Mouse (Mus musculus) CD4-positive helper T cell, adult 2 months (primary cell): Measurements from ENCODE around the gene Glis3.

Source experiments
- DNase-seq: peaks from one replicate; pipeline ENCODE4 v3.0.0-alpha.2; 2012; ENCODE audit warnings: low read depth, missing footprints, low spot score

Gene Glis3

GRCm38 (mm10) chr19:28258907-28259675 is 420.8 kb downstream of the Glis3 start:
- DNase-seq: no peak

- DNase-seq: no peak
Measured at GRCm38 (mm10) chr19:28258480-28258879, 421.4 kb downstream of the Glis3 start.

- DNase-seq: no peak
Measured at GRCm38 (mm10) chr19:28247345-28247744, 432.5 kb downstream of the Glis3 start.

DNA sequence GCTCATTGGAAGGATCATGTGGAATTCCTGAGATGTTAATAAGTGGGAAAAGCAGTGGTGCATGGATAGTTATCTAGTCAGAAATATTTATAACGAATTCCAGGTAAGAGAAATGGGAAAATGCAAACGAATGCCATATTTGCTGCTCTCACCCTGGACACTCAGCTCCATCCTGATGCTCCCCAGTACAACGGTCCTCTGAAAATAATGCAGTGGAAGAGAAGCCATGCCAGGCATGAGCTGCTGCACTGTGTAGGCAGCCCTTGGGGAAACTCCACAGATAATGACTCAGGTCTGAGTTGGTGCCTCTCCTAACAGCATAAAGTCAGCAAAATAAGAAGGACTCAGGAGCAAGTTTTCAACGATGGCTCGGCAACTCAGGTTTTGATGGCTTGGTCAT is 433.7 kb downstream of the Glis3 start:
- DNase-seq: no peak

- DNase-seq: no peak
Measured at GRCm38 (mm10) chr19:28238073-28238472, 441.8 kb downstream of the Glis3 start.

DNA sequence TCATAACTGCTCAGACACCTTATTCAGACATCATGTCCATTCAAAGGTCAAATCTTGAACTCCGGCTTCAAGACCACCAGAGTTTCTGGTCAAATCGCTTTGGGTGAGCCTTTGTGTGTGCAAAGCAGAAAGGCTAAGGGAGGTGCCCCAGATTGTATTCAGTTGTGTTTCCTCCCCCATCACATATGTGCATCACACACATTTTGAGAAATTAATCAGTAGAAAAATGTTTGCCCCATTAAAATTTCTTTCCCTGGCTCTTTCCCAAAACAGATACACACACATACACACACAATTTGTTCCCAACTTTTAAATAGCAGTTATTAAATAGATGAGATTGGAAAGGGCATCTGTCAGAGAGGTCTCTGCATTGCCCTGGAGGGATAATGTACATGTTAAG is 442.3 kb downstream of the Glis3 start:
- no peak for DNase-seq

GRCm38 (mm10) chr19:28235571-28235970 is 444.3 kb downstream of the Glis3 start:
- DNase-seq: no peak

- DNase-seq: no peak
Measured at GRCm38 (mm10) chr19:28235096-28235495, 444.8 kb downstream of the Glis3 start.

GRCm38 (mm10) chr19:28234676-28235075 is 445.2 kb downstream of the Glis3 start:
- DNase-seq: no peak

GRCm38 (mm10) chr19:28231511-28231910 is 448.4 kb downstream of the Glis3 start:
- DNase-seq: no peak

DNA sequence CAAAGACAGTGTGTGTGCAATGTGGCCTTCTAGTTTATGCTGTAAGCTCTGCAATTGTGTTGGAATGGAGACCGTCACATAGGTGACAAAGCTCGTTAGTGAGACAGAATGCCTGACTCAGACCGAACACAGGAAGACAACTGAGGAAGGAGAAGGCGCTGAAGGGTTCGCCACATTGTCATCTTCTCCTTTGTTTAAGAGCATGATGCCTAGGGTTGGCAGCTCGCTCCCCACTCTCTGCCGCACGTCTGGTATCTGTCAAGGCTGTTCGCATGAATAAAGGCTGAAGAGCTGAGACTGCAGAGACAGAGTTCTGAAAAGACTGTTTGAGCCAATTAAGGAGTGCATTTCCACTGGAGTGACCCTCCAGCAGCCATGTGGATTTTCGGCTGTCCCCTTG is 452.4 kb downstream of the Glis3 start:
- DNase-seq: no peak

- no peak for DNase-seq
Measured at GRCm38 (mm10) chr19:28225651-28226050, 454.2 kb downstream of the Glis3 start.

DNA sequence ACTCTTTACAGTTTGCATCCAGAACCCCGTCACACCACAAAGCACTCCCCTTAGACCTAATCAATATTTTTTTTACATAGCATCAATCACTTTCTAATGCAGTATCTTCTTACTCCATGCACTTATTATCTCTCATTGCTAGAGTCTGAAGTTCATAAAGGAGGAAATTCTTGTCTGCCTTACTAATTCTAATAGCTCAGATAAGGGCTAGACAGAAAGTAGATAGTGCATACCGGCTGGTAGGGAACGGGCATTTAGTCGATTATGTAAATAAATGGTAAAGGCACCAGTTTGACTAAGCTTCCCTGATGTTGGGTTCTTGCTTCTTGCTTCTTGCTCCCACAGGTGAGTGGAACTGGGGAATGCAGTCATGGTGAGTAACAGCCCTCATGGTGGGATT is 468.2 kb downstream of the Glis3 start:
- DNase-seq: no peak
